ENCODE assay signal across 12 mouse cellular contexts in the genomic region with DNA sequence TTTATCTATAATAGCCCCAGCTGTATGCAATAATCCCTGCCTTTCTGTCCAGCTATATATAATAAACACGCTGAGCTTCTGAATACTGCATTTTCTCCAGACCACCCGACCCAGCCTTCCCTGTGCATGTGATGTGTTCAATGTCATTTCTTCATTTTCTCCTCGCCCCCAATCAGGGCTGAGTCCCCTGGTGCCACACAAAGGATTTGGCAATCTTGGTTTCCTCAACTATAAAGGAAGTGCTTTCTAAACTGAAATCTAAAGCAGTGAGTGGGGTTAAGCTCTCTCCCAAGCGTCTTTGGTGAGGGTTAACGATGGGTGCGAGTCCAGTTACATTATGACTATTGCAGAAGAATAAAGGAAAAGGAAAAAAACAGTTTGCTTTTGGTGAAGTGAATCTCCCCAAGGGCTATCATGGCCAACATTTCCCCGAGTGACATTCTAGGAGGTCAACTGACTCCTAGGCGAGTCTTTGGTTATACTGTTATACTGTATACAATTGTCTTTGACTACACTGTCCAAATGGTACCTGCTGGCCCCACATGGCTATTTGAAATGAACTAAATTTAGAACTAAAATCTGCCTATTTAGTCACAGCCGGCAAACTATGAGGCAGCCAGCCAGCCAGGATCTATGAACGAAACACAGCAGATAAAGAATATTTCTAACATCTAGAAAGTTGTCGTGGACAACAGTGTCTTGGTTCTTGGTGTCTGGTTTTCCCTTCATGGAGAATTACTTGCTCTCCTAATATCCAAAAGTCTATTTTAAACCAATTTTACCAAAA.
"Had no signal": no experiment of that assay in that cellular context is flagged by ENCODE, and none has a peak within 500 bp of the region (broad histone marks: within the 10 kb centered on the region; RNA-seq: fewer than 3 reads in every experiment).

No protein-coding gene starts in this region.

- H3K27me3 ChIP-seq: liver, embryonic 15.5 days; midbrain, embryonic 15.5 days; neural tube, embryonic 12.5 days had no signal

- H3K27ac ChIP-seq: left cerebral cortex, adult 2 months; limb, embryonic 10.5 days; liver, embryonic 15.5 days; midbrain, embryonic 10.5 days; midbrain, embryonic 15.5 days; neural tube, embryonic 12.5 days; stomach, postnatal 0 days had no signal

- DNase-seq: kidney, postnatal 10 days; lung, adult 2 months; lung, postnatal 10 days; thymus, postnatal 14 days had no signal

- H3K4me3 ChIP-seq: left cerebral cortex, adult 2 months; limb, embryonic 10.5 days; liver, embryonic 15.5 days; midbrain, embryonic 10.5 days; midbrain, embryonic 15.5 days; neural tube, embryonic 12.5 days had no signal

- H3K36me3 ChIP-seq: limb, embryonic 10.5 days; liver, embryonic 15.5 days; midbrain, embryonic 10.5 days; midbrain, embryonic 15.5 days; neural tube, embryonic 12.5 days had no signal

- H3K9me3 ChIP-seq: limb, embryonic 10.5 days; liver, embryonic 15.5 days; midbrain, embryonic 10.5 days; midbrain, embryonic 15.5 days; neural tube, embryonic 12.5 days had no signal

- H3K4me1 ChIP-seq: liver, embryonic 15.5 days; midbrain, embryonic 15.5 days; neural tube, embryonic 12.5 days had no signal

- H3K4me2 ChIP-seq: liver, embryonic 11.5 days; liver, embryonic 15.5 days; midbrain, embryonic 15.5 days; neural tube, embryonic 12.5 days had no signal

- ATAC-seq: midbrain, embryonic 15.5 days had no signal

- H3K9ac ChIP-seq: liver, embryonic 15.5 days; midbrain, embryonic 15.5 days; neural tube, embryonic 12.5 days had no signal
